Mouse (Mus musculus): Measurements from ENCODE around the gene Sv2c.

DNA sequence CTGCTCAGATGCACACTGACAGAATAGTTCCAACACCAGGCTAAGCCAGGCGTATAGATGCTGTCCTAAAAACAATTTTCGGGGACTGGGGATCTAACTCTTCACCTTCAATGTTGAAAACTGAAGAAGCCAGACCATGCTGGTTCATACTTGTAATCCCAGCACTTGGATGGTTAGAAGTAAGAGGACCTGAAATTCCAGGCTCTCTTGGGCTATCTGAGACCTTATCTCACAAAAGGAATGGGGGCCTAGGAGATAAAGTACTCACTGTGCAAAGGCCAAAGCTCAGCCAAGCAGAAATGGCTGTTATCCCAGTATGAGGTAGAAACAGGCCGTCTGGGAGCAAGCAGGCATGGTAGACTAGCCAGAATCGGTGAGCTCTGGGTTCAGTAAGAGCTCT lies 180.1 kb downstream of the Sv2c start:
- TF ChIP-seq EP300 (IDR thresholded peaks at IDR 0.05) (no peak), CTCF (IDR thresholded peaks at IDR 0.05) (no peak)

Data from lung, postnatal 0 days (tissue).